Mouse (Mus musculus): ENCODE measurements around the gene Fgd6. TPM values are rescaled to one million over a fixed set of nuclear protein-coding genes. Genes with fewer than 3 reads are reported as not detected.

Fgd6 gene
- polyA plus RNA-seq (2012; ENCODE audit: low replicate concordance), result 1.0 and 1.2 TPM in 2 replicates

GRCm38 (mm10) chr10:94035658-94036374 is at the start of gene Fgd6, which contains the start of gene Vezt:
Gene Fgd6, plus strand, starts transcription at chr10:94036001.
Gene Vezt, minus strand, starts transcription at chr10:94035817.

GRCm38 (mm10) chr10:94147756-94148531 is 112.1 kb downstream of the Fgd6 start, which contains the start of gene Nr2c1:
Gene Nr2c1, plus strand, starts transcription at chr10:94148023.

Other genes with a start within 250 kb of the Fgd6 start
- 0.12 and 0.18 TPM in 2 replicates for gene Usp44, start 204.4 kb upstream of the Fgd6 start, polyA plus RNA-seq (2012; ENCODE audit: low replicate concordance)
- gene Metap2, start 138.9 kb upstream of the Fgd6 start, polyA plus RNA-seq (2012; ENCODE audit: low replicate concordance), result 153 and 247 TPM in 2 replicates
- 2.5 and 3.0 TPM in 2 replicates for gene Vezt, start 184 bp upstream of the Fgd6 start, polyA plus RNA-seq (2012; ENCODE audit: low replicate concordance)
- gene Nr2c1, start 112.0 kb downstream of the Fgd6 start, polyA plus RNA-seq (2012; ENCODE audit: low replicate concordance), result 0.68 and 1.3 TPM in 2 replicates
- 134 and 399 TPM in 2 replicates for gene Ndufa12, start 162.7 kb downstream of the Fgd6 start, polyA plus RNA-seq (2012; ENCODE audit: low replicate concordance)

Measured in hematopoietic multipotent progenitor cell, adult 10-12 weeks (in vitro differentiated cells).